Mouse (Mus musculus): ENCODE data around the gene Tmem199.

GRCm38 (mm10) chr11:78461894-78462293, 50.1 kb downstream of the Tmem199 start:
- TF ChIP-seq CTCF (IDR thresholded peaks at IDR 0.05; ENCODE audit: insufficient read depth, low read depth, low read length) (no peak), POLR2A (IDR thresholded peaks at IDR 0.05; ENCODE audit: insufficient read depth, low read depth, low read length) (no peak)
